Mouse (Mus musculus) left cerebral cortex, postnatal 4 days (tissue): ENCODE results near the gene Disc1. TPM values are rescaled to one million over a fixed set of nuclear protein-coding genes. Genes with fewer than 3 reads are reported as not detected.
A peak's percentile ranks its signal among the peaks of the same experiment; 100 is the strongest.

ENCODE experiments used
- DNase-seq: peaks from one replicate; pipeline ENCODE4 v3.0.0-alpha.2; 2022
- intact Hi-C: fragments of 180-260 bp; cut with DNase I; formaldehyde crosslinking; loops from one replicate; pipeline ENCODE4 v1.15.1; 2025
- total RNA-seq, 2 experiments: library from RNA; stranded (reverse); gene quantifications; 2 replicates each; pipeline ENCODE4 v1.2.3; 2021

Disc1 gene
- 1 to 10 TPM; 3.9 to 4.4 TPM for total RNA-seq

- intact Hi-C loops = no loop called here
- DNase-seq = peak; percentile 85
These were observed at the start of gene Disc1 for GRCm38 (mm10) chr8:125053505-125054435. Disc1 (plus strand) TSS chr8:125054195.

DNA sequence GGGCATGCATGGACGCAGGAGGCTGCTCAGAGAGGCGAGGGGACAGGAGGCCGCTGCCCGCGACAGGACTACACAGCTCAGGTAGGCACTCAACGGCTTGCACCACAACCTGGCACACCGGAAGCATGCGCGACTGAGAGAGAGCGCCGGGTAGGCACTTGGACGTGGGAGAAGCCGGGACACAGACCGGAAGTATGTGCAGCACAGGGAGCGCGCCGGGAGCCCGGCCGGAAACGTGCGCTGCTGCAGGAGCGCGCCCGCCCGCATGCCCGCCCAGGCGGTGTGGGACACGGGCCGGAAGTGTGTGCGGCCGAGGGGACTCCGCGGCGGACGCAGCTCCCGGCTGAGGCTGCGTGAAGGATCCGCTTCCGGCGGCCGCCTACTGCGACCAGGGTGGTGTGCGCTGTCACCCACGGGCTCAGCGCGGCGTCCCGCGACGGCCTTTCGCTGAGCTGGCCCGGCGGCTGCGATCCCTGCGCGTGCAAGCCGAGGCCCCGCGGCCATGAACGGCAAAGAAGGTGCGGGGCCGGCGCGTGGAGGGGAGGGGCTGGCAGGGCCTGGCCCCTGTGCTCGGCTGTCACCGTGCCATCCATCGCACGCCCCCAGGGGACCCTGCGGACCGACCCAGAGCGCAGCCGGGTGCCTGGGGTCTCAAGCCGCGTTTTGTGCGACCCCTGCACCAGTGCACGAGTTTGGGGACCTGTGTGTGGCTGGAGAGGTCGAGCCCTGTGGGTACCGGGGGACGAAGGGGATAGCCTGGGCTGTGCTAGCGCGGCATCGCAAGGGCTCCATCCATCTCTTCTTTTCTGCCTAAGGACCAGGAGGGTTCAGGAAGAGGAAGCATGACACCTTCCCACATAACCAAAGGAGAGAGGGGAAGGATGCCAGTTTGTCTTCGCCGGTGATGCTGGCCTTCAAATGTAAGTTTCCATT is 41.0 kb upstream of the Disc1 start, which contains the start of gene Tsnax:
Gene Tsnax (plus strand): TSS at position 303 of the 933 bp plus-strand sequence.
- intact Hi-C loops = loop anchor here (5.0 to 10.0 kb wide), 2 partner anchors 66 to 118 kb away; partner anchors contain the start of genes Egln1, Exoc8 and Sprtn

DNA sequence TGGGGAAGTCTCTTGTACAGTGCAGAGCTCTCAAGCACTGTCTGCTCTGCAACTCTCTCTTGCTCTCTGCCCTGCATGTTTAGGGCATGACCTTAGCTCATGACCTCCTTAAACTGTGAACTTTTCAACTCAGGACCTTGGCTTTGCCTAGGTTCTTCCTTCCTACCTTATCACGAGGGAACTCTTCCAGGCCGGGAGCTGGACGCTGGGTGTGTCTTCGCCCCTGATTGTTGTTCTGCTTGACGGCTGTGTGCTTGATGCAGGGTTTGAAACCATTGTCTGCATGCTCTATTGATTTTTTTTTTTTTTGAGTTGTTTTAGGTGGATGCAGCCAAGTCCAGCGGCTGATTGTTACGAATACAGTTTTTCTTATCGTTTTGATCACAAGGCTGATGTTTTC is 29.9 kb upstream of the Disc1 start:
- intact Hi-C loops = no loop called here
- no peak for DNase-seq

More for the DNA sequence above, 41.0 kb upstream of the Disc1 start, which contains the start of gene Tsnax:
- peak; percentile 94 for DNase-seq

GRCm38 (mm10) chr8:125027211-125027610 is 26.8 kb upstream of the Disc1 start:
- DNase-seq = no peak
- intact Hi-C loops = no loop called here

GRCm38 (mm10) chr8:125028841-125029240 is 25.2 kb upstream of the Disc1 start:
- intact Hi-C loops = no loop called here
- no peak for DNase-seq

DNA sequence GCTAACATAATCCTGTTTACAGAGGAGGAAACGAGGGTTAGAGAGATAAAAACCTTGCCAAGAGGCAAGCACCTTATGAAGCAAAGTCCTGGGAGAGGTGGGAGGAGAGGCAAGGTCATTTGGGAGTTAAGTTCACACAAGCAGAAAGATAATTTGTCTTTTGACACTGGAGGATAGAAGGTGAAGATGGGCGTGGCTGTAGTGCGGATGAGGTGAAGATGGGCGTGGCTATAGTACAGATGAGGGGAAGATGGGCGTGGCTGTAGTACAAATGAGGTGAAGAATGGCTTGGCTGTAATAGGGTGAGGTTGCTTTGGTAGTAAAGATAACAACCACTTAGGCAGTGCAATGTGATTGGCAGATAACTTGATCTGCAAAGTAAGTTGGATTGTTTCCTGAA is 22.7 kb upstream of the Disc1 start:
- DNase-seq = no peak
- intact Hi-C loops = no loop called here

DNA sequence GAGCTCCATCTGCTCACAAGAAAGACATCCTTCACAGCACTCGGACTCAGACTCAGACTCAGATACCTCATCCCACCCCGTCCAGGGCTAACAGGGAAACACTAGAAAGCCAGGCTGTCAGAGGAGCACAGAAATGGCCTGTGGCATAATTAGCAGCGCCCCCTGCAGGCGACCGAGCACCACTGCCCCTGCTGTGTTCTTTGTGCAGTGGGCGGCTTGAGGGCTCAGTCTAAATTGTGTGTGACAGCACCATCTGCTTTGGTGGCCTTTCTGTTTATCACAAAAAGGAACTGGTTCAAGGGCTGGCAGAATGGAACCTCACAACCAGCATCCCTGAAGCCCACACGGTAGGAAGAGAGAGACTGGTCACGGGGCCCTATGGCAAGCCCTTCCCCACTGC is 19.3 kb upstream of the Disc1 start:
- peak; percentile 95 for DNase-seq
- intact Hi-C loops = no loop called here

DNA sequence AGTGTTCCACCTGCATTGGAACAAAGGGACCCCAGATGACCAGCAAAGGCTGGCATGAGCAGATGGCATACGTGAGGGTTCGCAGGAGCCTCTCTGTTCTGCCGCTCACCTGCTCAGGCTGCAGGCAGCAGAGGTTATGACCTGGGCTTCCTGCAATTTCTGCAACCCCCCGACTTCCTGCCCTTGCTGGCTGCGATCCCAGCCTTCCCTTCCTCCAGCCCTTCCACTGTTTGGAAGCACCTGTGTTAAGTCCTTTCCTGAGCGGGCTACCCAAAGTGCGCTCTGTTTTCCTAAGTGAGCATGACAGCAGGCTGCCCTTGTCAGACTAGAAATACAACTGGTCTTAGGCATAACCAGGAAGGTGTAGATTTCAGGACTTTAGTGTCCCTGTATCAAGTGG is 16.9 kb upstream of the Disc1 start:
- no peak for DNase-seq
- intact Hi-C loops = no loop called here

GRCm38 (mm10) chr8:125038731-125039130 is 15.3 kb upstream of the Disc1 start:
- no peak for DNase-seq
- intact Hi-C loops = no loop called here

DNA sequence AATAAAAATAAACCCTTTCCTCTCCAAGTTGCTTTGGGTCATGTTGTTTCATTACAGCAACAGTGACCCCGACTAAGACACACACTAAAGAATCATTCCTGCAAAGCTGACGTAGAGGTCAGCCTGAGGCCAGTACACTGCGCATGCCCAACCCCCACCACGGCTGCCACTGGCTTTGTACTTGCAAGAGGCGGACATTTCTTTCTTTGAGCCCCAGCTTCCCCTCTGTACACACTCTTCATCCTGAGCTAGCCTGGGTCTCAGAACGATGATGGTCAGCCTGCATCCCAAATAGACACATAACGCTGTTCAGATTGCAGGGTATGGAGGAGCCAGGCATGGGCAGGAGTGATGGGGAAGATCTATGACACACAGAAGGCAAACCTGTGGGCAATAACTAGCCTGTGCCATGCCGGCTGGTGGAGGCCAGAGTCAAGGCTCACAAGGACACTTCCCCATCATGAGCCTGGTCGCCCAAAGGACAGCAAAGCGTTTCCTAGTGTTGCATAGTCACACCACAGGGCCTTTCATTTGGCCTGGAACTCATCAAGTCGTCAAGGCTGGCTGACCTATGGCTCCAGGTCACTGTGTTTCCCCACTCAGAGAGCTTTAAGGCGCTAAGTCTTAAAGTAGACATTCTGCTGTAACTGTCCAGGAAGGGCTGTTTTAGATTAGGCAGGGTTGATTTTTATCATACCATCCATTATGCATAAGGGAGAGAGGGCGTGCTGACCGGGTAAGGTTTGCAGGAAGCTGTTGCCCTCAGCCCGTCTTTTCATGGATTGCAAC is 13.2 kb upstream of the Disc1 start:
- intact Hi-C loops = no loop called here
- DNase-seq = no peak

GRCm38 (mm10) chr8:125041496-125041895 is 12.5 kb upstream of the Disc1 start:
- no peak for DNase-seq
- intact Hi-C loops = no loop called here

DNA sequence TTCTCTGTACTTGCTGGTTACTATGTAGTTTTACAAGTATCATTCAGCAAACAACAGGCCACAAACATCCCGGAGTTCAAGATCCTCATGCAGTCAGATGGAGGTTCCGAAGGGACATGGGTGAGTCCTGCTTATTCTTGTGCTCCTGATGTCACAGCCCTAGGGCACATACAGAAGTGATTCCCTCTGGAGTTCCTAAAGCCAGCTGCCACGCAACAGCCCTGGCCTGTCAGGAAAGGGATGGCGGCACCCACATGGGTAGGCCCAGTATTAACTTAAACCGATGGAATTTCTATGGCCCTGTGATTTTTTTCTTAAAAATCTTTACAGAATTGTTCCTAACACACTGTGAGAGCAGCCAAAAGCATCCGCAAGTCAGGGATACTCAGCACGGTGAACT is 10.6 kb upstream of the Disc1 start:
- no peak for DNase-seq
- intact Hi-C loops = no loop called here

DNA sequence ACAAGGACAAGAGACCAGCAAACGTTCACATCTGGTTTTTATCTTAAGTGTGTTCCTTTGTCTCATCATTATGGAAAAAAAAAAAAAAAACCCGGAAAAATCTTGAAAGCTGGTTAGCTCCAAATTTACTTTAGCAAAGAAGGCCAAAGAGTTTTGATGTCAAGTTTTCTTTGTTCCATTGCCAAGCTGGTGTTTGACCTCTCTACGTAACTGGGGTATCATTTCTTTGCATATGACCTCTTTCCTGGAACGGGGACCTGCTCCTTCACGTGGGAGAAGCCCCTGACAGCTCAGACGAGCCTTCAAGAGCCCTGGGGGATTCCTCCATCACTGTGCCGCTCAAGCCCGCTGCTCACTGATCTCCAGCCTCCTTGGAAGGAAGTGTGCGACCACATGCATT is 10.1 kb upstream of the Disc1 start:
- DNase-seq = no peak
- intact Hi-C loops = no loop called here

GRCm38 (mm10) chr8:125045760-125046159 is 8.2 kb upstream of the Disc1 start:
- DNase-seq = no peak
- intact Hi-C loops = no loop called here

- intact Hi-C loops = no loop called here
- no peak for DNase-seq
These were observed 4.8 kb upstream of the Disc1 start for GRCm38 (mm10) chr8:125049051-125049750.

DNA sequence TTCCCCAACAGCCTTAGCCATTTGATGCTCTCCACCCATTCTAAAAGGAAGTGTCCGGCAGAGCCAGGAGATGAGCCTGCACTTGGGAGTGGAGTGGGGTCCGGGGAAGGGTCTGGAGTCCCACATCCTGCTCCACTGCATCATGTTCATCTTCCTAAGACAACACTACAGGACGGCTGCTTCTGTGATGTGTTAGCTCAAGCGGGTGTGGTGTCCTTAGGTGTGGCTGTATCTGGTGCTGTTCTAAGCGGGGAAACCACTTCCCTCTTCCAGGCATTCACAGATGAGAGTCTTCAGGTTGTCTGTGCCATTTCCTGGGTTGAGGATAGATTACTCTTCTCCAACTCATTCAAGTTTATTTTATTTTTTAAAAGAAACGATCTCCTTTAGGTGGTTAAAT is 4.2 kb upstream of the Disc1 start:
- DNase-seq = no peak
- intact Hi-C loops = no loop called here

- peak; percentile 90 for DNase-seq
- intact Hi-C loops = no loop called here
These were observed 2.0 kb upstream of the Disc1 start for GRCm38 (mm10) chr8:125052026-125052425.

DNA sequence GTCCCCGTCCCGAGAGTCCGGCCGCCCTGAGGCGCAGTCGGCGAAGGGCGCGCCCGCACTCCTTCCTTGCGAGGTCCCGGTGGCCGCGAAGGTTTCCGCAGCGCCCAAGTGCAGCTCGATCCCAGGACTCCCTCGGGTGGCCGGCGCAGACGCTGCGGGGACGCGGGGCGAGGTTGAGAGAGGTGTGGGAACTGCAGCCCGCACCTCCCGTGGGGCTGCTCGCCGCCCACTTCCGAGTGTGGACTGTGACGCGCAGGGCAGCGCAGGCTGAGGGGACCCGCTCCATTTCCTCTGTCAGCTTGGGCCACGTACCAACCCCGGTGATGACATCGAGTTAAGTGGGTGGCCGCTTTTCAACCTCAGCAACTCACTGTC is 428 bp downstream of the Disc1 start:
- peak; percentile 67 for DNase-seq
- intact Hi-C loops = no loop called here

GRCm38 (mm10) chr8:125060904-125061303 is 6.9 kb downstream of the Disc1 start:
- no peak for DNase-seq
- intact Hi-C loops = loop anchor here (10.0 kb wide), 1 partner anchor 514 kb away; no protein-coding TSS in a partner anchor

DNA sequence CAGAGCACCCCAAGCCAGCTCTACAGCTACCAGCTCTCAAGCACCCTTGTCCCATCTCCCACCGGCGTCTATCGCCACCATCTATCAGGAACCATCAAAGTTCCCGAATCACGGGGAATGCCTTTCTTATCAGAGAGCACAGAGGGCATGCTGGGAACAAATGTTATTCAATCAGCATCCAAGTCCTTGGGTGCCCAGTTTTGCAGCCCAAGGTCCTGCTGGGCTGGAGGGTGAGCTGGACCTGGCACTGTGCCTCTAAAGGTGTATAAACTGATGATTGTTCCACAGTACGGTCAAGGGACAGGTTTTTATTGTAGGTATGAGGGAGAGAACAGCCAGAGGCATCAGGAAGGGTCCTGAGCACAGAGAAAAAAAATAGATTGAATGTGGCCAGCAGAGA is 11.6 kb downstream of the Disc1 start:
- intact Hi-C loops = loop anchor here (10.0 kb wide), 1 partner anchor 509 kb away; no protein-coding TSS in a partner anchor
- no peak for DNase-seq
